Mouse (Mus musculus): ENCODE measurements around the gene Gm7361.

DNA sequence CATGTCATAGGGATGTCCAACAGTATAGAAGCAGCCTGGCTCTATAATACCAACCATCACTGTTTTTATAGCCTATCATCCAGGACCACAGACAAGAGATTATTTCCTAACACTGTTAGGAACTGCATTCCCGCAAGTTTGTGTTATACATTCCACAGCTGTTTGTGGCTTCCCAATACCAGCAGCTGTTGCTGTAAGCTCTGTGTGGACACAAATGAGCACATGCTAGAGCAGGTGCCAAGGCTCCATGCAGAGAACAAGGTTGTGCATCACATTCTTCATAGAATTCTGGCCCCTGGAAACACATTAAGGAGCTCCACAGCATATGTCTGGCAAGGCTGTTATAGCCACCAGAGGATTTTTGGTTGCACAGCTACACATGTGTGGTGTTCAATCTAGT lies 35.4 kb upstream of the Gm7361 start:
- TF ChIP-seq POLR2A (IDR thresholded peaks at IDR 0.05; ENCODE audit: low read depth, low read length), result no peak
- no peak for TF ChIP-seq CTCF (IDR thresholded peaks at IDR 0.05; ENCODE audit: borderline replicate concordance, insufficient read depth, low read length)

All from embryonic fibroblast, embryonic 13.5 days (primary cell).